In the genomic region with DNA sequence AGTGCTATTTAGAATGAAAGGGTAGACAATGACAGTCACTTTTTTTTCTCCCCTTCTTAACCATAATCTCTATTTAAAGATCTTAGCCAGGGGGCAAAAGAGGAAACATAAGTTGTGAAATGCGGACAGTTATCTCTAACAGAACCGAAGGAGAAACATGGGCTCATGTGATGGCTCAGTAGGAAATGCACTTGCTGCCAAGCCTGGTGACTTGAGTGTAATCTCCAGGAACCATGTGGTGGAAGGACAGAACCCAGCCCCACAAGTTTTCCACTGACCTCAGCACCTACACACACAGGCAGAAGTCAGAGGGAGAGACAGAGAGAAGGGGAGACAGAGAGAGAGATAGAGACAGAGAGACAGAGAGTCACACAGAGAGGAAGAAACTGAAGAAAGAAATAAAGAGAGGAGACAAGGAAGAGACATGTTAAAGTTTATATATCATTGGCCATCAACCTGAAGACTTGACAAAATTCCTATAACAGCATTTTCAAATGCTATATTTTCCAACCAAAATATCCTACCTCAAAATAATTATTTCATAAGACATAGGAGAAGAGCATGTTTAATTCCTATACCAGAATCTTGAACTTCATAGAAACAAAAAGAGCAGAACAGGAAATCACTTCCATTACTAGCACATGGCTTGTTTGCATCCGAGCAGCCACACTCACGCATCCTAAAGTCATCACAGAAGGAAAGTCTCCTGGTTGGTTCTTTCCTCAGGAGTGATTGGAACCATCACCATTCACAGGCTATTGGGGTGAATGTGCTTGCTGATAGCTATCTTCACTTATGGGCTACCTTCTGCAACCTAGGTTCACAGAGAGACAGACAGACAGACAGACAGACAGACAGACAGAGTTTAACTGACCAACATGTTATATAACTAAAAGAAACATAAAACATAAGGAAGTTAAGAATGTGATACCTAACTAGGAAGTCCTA, we compare ENCODE assay signal across 10 mouse cellular contexts. TPM values are rescaled to one million over a fixed set of nuclear protein-coding genes. Genes with fewer than 3 reads are reported as not detected.
DNase-seq lines count a peak whose midpoint lies in the region; ATAC-seq lines count a peak whose summit lies in the region.
"Had no signal": no experiment of that assay in that cellular context is flagged by ENCODE, and none has a peak within 500 bp of the region (broad histone marks: within the 10 kb centered on the region; RNA-seq: fewer than 3 reads in every experiment).

No protein-coding gene starts in this region.

- H3K4me2 ChIP-seq in liver, embryonic 12.5 days: peak overlapping the region; percentile 18; the same call in 1 of the 2 replicates

- peak; percentile 76 for ATAC-seq in liver, embryonic 12.5 days
- ATAC-seq: intestine, embryonic 16.5 days had no signal

- no peak overlapping the region for H3K9ac ChIP-seq in liver, embryonic 12.5 days

- WGBS in liver, embryonic 12.5 days (ENCODE audit: insufficient replicate concordance): 27% methylated on average over 4 of the region's 4 CpGs

- H3K27me3 ChIP-seq in liver, embryonic 12.5 days (replicated peaks): no peaks in the 10 kb centered on the region

- peaks cover 39% of the 10 kb centered on the region for H3K4me1 ChIP-seq in liver, embryonic 12.5 days
- H3K4me1 ChIP-seq: limb, embryonic 10.5 days had no signal

- H3K27ac ChIP-seq in liver, embryonic 12.5 days: peak overlapping the region; percentile 70; the same call in 1 of the 2 replicates
- H3K27ac ChIP-seq: limb, embryonic 10.5 days had no signal

- peak; percentile 21 for DNase-seq in adrenal gland, adult 2 months
- no peak for DNase-seq in adrenal gland, adult 18-20 months (ENCODE audit: low spot score in 2 of 2)
- DNase-seq in right cerebral cortex, postnatal 10 days (ENCODE audit: low spot score in 2 of 2): peak; percentile 32 to 52
- DNase-seq in right cerebral cortex, postnatal 14 days: no peak
- DNase-seq in telencephalon, adult 2 months (ENCODE audit: low read depth, low spot score): peak; percentile 52
- no peak for DNase-seq in ovary, postnatal 14 days (ENCODE audit: low spot score)
- no peak for DNase-seq in Muller cell, postnatal 12 days (ENCODE audit: inconsistent ontology term)

- no peaks in the 10 kb centered on the region for H3K36me3 ChIP-seq in liver, embryonic 12.5 days
- H3K36me3 ChIP-seq: limb, embryonic 10.5 days had no signal

- H3K4me3 ChIP-seq in liver, embryonic 12.5 days: no peak overlapping the region
- H3K4me3 ChIP-seq: limb, embryonic 10.5 days had no signal

- no peaks in the 10 kb centered on the region for H3K9me3 ChIP-seq in liver, embryonic 12.5 days (replicated peaks)
- H3K9me3 ChIP-seq: limb, embryonic 10.5 days had no signal

RNA-seq across cellular contexts. Expression of a gene that starts 46.2 kb away (rescaled TPM):
- total RNA-seq in adrenal gland, adult 2 months (2021): 10 to 100 TPM; 13.9 to 14.8 TPM
- polyA plus RNA-seq in adrenal gland, adult 2 months (2012; rRNA removed): 20.7 and 24.6 TPM in 2 replicates
- total RNA-seq in adrenal gland, adult 18-20 months (2021): 10 to 100 TPM; 13.5 to 15.5 TPM
- polyA plus RNA-seq in liver, embryonic 12.5 days (2016; fragmentation: Nextera tagmentation; extraction: Ambion mirVana): 5.7 and 6.6 TPM in 2 replicates

RNA-seq across cellular contexts. Expression of a gene that starts 47.0 kb away (rescaled TPM):
- 1 to 10 TPM; 3.1 to 5.8 TPM for total RNA-seq in adrenal gland, adult 2 months (2021)
- polyA plus RNA-seq in adrenal gland, adult 2 months (2012; rRNA removed): 0.18 and 0.25 TPM in 2 replicates
- 1 to 10 TPM; 5.3 to 7.1 TPM for total RNA-seq in adrenal gland, adult 18-20 months (2021)
- 42.4 and 47.2 TPM in 2 replicates for polyA plus RNA-seq in liver, embryonic 12.5 days (2016; fragmentation: Nextera tagmentation; extraction: Ambion mirVana)

RNA-seq across cellular contexts. Expression of a gene that starts 54.0 kb away (rescaled TPM):
- under 1 TPM; 0.32 to 0.52 TPM for total RNA-seq in adrenal gland, adult 2 months (2021)
- 0.11 and 0.15 TPM in 2 replicates for polyA plus RNA-seq in adrenal gland, adult 2 months (2012; rRNA removed)
- under 1 TPM; 0.32 to 0.33 TPM for total RNA-seq in adrenal gland, adult 18-20 months (2021)
- 2.5 and 3.2 TPM in 2 replicates for polyA plus RNA-seq in liver, embryonic 12.5 days (2016; fragmentation: Nextera tagmentation; extraction: Ambion mirVana)

Comparison
In these comparisons a context has a peak if more than half of its experiments do, and no peak if none do; other contexts are left out.
1. DNase-seq: peak in adrenal gland, adult 2 months (single experiment), right cerebral cortex, postnatal 10 days (2 of 2) and telencephalon, adult 2 months (single experiment); none in adrenal gland, adult 18-20 months (0 of 2), right cerebral cortex, postnatal 14 days (single experiment), ovary, postnatal 14 days (single experiment) and Muller cell, postnatal 12 days (single experiment).